Mouse (Mus musculus): ENCODE measurements around the gene Evx2.

The Evx2 gene

DNA sequence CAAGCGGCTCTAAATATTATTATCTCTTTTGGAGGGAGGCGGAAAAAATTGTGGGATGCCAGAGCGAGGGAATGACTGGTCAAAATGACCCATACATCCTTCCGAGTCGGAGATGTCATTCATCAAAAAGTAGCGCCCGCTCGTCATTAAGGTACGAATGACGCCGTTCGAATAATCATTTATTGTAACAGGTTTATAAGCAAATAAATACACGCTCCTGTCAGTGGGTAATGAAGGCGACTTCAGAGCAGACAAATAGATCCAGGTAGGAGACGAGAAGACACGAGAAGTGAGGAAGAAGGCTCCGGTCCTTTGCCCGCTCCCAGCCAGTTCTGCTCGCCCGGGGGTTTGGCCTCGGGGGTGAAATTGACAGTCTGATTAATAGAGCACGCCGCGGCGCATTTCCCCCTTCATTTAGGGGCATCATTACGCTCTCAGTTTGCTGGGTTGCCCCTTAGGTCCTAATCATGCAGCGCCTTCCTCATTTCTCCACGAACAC is at the start of gene Evx2:
Gene Evx2 (minus strand): TSS at position 51 of the 499 bp plus-strand sequence.
- no peak for ATAC-seq (ENCODE audit: insufficient number of reproducible peaks, low FRiP score, low TSS enrichment)

DNA sequence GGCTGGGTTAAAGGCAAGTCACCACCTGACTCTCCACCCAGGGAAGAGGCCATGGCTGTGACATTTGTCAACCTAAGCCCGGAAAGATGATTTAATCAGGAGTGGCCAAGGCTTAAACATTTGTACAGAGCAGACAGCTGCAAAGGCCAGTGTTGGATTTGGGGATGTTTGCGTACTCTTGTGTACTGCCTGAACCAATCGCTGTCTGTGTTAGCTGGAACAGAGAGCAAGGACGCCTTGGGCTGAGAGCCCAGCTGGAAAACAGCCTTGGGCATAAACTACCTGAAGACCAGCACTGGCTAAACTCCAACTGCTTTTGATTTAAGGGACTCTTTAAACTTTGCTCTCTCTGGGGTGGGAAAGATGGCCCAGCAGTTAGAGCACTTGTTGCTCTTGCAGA is 49.3 kb upstream of the Evx2 start:
- no peak for ATAC-seq (ENCODE audit: insufficient number of reproducible peaks, low FRiP score, low TSS enrichment)

DNA sequence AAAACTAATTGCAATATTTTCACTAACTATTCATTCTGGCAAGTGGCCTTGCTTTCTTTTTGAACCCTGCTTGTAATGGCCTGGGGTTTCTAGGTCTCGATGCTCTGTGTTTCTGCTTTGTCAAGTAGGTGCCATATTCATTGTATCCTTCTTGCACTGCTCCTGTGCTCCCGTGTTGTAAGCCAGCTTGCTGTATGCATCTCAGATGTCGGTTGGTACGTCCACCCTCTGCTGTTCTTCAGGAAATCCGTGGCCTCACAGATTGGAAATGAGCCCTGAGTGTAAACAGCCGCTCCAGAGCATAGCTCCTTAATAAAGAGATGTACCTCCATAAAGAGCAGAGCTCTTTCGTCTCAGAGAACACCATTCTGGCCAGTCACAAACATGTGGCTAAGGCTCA is 48.2 kb upstream of the Evx2 start:
- no peak for ATAC-seq (ENCODE audit: insufficient number of reproducible peaks, low FRiP score, low TSS enrichment)

DNA sequence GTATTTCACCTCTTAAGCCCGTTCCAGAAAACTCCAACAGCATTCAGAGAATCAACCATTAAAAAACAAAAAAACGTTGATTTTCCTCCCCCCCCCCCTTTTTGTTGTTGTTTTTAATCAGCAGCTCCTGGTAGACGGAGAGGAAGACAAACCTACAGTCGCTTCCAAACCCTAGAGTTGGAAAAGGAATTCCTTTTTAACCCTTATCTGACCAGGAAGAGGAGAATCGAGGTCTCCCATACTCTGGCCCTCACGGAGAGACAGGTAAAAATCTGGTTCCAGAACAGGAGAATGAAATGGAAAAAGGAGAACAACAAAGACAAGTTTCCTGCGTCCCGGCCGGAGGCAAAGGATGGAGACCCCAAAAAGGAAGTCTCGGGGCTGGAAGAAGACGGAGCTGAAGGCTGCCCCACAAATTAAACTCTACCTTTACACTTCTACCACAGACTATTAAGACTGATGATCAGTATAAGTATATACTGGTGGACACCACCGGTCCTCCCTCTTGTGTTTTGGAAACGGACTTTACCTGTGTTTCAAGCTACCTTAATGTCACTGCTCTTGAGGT is 47.1 kb upstream of the Evx2 start:
- no peak for ATAC-seq (ENCODE audit: insufficient number of reproducible peaks, low FRiP score, low TSS enrichment)

DNA sequence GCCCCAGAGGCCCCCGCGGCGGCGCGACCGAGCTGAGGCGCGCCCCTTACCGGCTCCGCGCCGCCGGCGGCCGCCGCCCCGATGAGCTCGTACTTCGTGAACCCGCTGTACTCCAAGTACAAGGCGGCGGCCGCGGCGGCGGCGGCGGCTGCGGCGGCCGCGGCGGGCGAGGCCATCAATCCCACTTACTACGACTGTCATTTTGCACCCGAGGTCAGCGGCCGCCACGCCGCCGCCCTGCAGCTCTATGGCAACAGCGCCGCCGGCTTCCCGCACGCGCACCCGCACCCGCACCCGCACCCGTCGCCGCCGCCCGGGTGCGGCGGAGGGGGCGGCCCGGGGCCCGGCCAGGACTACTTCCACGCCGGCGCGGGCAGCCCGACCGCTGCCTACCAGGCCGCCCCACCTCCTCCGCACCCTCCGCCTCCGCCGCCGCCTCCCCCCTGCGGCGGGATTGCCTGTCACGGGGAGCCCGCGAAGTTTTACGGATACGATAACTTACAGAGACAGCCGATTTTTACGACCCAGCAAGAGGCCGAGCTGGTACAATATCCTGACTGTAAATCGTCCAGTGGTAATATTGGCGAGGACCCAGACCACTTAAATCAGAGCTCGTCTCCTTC is 46.2 kb upstream of the Evx2 start:
- ATAC-seq (ENCODE audit: insufficient number of reproducible peaks, low FRiP score, low TSS enrichment) = no peak

DNA sequence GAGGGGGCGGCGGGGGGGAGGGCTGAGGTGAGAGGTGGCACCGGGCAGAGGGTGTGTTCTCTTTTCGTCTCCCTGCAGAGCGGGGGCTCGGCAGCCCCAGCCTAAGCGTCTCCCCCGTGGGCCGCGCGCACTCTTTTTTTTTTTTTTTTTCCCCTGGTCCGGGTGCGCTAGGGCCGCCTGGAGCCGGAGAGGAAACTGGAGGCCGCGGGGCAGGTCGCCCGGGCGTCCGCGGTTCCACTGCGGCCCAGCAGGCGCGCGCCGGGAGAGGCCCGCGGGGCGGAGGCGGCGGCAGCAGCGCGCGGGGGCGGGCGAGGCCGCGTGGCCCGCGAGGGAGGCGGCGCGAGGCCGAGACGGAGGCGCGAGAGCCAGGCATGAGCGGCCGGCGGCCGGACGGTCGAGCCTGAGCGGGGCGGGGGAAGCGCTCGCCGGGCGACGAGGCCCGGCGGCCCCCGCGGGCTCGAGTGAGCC is 45.7 kb upstream of the Evx2 start:
- ATAC-seq (ENCODE audit: insufficient number of reproducible peaks, low FRiP score, low TSS enrichment) = no peak

DNA sequence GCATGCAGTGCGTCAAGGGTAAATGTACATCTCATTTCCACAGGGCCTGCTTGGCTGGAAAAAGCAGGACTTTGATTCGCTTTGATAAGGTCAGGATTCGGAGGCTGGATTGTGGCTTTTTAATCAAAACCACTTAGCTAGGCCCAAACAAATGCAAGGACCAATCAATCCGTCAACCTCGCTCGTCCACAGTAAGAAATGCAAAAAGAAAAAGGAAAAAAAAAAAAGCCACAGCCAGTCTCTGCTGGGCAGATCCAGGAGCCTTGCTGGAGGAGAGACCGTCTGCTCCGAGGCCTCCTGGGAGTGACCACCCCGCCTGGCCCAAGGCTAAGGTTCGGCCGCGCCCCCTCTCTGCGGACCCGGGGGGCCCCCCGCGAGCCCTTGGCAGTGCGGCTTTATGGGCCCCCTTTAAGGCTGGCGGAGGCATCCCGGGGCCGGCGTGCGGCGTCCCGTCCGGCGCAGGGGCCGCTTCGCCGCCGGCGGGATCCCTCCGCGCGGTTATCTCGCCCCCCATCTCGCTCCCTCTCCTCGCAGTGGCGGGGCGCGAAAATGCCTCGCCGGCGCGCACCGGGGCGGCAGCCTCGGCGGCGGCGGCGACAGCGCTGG is 45.1 kb upstream of the Evx2 start, which contains the start of gene Hoxd8:
Gene Hoxd8 (plus strand): TSS at position 223 of the 606 bp plus-strand sequence.
- ATAC-seq (ENCODE audit: insufficient number of reproducible peaks, low FRiP score, low TSS enrichment) = no peak

DNA sequence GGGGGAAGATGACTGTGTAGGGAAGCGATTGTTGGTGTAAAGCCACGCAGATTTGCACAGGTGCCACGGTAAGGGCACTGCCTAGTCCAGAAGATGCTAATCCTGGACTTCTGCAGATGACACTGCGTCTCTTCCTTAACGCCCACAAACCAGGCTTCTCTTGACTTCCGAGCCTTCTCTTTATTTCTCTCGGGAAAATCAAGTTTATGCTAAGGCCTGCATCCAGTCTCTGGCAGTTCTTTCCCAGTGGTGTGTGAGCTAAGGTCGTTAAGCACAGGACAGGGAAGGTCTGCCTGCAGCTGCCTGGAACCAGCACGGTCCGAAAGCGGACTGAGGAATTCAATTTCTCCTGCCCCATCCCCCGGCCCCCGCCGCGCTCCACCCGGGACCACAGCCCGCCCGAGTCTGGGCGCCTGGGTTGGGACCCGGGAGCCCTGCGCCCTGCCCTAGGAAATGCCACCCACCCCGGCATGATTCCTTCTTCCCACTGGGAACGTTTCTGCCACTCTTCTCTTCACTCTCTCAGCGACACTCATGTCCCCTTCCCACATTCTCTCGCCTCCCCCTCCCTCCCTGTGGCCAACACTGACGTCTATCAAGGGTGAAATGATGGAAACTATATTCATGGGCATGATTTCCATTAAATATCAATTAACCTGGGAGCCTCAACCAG is 44.5 kb upstream of the Evx2 start:
- ATAC-seq (ENCODE audit: insufficient number of reproducible peaks, low FRiP score, low TSS enrichment) = no peak

DNA sequence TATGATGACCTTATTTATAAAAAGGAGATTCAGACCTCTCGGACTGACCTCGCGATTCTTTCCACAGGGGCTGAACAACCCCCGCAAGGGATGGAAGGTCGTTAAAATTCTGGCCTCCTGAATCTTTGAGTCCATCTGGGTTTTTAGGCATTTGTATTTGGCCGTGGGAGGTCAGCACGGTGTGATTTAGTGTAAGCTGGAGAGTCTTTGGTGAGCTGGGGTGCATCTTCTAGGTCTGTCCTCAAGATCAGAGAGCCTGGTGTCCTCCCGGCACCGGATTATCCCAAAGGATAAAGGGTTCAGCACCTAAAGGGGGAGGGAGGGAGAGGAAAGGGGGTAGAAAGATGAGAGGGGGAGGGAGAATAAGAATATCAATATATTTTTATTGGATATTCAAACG is 44.0 kb upstream of the Evx2 start:
- ATAC-seq (ENCODE audit: insufficient number of reproducible peaks, low FRiP score, low TSS enrichment) = no peak

DNA sequence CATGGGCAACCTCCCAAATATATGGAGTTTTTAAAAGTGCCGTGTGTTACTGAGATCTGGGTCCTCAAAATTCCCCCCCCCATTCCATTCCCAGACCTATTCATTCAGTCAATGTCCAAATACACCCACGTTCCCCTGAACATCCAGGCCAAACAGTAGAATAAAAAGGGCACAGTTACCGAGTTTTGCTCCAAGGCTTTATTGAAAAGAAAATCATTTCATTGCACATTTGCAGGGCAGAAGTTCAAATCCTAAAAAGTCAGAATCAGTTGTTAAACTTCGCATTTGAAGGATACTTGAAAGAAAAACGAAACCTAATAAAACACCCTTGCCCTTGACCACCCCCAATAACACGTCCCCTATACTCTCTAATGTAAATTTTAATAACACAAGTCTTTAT is 43.5 kb upstream of the Evx2 start:
- no peak for ATAC-seq (ENCODE audit: insufficient number of reproducible peaks, low FRiP score, low TSS enrichment)

DNA sequence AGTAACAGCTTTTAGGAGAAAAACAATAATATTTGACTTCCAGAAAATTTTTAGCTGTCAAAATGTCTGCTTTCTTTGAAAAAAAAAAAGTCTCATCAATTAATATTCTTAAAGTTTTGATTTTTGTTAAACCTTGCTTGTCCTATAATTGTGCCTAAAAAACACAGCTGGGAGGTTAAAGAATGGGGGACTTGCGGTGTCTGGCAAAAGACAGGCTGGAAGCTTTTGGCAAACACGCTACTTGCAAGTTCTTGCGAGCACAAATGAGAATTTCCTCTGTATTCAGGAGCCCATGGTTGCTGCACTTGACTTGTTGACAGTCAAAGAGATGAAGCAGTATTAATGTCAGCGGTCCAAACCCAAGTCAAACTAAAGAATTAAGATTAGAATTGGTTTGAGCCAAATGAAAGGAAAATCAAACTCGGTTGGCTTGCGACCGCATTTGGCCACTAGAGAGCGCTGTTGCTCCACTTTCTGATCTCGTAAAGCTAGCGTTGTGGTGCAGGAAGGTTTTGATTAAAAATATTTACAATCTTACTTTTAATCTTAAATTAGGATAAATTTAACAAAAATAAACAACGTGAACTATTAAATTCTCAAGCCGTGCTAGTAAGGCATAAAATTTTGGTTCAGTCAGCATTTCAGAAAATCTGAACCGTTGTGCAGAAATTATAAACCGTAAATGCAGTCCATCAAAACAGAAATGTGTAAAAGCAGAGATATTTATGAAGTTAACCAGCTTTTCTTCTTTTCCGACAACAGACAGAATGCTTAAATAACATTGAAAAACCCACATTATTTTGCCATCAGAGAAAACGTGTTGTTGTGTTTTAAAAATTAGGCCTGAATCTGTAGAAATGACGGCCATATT is 42.8 kb upstream of the Evx2 start:
- ATAC-seq (ENCODE audit: insufficient number of reproducible peaks, low FRiP score, low TSS enrichment) = no peak

DNA sequence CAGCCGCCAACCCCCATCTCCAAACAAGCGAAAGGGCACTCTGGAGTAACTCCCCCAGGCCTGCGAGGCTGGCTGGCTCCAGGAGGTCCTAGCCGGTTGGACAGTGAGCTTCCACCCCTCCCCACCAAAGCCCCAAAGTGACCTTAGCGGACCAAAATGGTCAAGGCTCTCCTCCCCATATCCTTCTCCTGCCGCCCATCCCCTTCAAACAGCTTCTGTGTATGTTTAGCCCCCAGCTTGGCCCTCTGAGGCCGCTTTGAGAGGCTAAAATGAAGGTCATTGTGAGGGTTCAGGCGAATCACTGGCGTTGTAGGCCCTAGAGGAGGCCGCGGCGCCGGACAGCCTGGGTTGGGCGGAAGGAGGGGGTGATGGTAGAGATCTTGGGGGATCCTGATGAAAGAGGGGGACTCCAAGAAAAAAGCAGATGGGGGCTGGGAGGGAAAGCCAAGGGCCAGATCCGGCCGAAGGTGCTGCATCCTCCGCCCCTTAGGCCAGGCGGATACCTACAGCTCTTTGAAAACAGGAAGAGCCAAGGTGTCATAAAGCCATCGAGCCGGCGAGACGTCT is 41.3 kb upstream of the Evx2 start:
- no peak for ATAC-seq (ENCODE audit: insufficient number of reproducible peaks, low FRiP score, low TSS enrichment)

DNA sequence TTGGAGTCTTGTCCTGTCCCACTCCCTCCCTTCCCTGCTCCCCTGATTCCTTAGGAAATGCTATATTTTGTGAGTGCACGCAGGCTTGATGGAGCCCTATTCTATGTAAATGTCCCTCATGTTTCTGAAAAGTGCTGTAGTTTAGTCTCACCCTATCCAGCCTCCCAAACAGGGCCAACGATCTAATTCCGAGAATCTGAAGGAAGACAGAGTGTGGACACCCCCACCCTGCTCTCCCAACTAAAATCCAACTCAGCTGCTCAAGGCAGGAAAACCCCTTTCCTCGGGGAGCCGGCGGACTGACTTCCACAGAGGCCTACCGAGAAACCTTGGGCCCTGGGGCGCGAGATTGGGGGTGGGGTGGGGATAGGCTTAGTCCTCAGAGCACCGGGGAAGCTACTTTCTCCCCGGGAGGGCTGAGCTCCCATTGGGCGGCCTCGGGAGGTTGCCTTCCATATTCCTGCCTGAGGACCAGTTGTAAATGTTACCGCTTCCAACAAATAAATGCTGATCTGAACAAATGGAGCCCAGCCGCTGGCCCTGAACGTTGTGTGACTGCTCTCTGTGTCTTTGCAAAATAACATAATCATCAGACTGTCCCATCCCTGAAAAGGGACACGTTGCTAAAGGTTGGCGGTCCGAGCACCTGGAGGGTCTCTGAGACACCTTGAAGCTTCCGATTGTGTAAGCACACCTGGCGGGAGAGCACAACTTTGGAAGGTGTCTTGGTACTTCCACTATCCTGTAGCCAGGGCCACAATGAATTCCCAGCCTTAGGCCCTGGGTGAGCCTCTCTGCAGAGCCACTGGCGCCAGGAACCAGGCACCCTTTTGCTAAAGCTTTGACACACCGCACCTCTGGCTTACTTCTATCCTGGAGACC is 40.5 kb upstream of the Evx2 start:
- no peak for ATAC-seq (ENCODE audit: insufficient number of reproducible peaks, low FRiP score, low TSS enrichment)

DNA sequence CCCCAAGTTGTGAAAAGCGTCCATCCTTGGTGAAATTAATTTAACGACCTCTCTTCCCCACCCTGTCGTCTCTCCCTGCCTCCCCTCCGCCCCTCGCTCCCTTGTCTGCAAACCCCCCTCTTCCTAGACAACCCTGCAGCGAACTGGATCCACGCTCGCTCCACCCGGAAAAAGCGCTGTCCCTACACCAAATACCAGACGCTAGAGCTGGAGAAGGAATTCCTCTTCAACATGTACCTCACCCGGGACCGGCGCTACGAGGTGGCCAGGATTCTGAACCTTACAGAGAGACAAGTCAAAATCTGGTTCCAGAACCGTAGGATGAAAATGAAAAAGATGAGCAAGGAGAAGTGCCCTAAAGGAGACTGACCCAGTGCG is 39.7 kb upstream of the Evx2 start:
- no peak for ATAC-seq (ENCODE audit: insufficient number of reproducible peaks, low FRiP score, low TSS enrichment)

DNA sequence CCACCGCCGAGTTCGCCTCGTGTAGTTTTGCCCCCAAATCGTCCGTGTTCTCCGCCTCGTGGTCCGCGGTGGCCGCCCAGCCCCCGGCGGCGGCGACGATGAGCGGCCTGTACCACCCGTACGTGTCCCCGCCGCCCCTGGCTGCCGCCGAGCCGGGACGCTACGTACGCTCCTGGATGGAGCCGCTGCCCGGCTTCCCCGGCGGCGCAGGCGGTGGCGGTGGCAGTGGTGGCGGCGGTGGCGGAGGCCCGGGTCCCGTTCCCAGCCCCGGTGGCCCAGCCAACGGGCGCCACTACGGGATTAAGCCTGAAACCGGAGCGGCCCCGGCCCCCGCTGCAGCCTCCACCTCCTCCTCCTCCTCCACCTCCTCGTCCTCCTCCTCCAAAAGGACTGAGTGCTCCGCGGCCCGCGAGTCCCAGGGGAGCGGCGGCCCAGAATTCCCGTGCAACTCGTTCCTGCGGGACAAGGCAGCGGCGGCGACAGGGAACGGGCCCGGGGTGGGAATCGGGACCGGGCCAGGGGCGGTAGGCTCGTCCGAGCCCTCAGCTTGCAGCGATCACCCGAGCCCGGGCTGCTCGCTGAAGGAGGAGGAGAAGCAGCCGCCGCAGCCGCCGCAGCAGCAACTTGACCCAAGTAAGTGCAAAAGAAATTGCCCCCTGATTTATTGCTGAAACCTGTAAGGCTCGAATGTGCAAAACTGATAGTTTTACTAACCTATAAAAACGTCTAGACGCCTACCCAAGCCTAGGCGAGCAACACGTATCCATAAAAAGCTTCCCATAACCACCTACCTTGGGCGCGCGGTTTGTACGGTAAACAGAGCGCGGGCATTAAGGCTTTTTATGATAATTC is 39.1 kb upstream of the Evx2 start:
- ATAC-seq (ENCODE audit: insufficient number of reproducible peaks, low FRiP score, low TSS enrichment) = no peak

DNA sequence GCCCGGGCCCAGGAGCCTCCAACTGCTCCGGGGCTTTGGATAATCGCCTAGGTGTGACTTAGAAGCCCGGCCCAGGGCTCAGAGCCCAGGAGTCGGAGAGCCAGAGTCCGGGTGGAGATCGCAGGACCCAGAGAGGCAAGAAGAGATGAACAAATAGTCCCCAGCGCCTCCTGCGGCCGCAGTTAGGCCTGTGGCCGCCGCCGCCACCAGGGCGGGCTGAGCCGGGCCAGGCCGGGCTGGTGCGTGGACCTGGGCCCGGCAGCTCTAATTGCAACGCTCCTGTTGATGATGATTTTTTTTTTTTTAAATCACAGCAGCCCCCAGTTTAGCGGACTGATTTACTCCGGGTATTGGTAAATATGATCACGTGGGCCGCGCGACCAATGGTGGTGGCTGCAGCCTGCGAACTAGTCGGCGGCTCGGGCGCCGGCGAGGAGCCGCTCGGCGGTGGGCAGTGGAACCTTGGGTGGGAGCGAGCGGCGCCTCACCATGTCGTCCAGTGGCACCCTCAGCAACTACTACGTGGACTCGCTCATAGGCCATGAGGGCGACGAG is 38.3 kb upstream of the Evx2 start, which contains the start of gene Hoxd9:
Gene Hoxd9 (plus strand): TSS at position 161 of the 555 bp plus-strand sequence.
- ATAC-seq (ENCODE audit: insufficient number of reproducible peaks, low FRiP score, low TSS enrichment) = no peak

DNA sequence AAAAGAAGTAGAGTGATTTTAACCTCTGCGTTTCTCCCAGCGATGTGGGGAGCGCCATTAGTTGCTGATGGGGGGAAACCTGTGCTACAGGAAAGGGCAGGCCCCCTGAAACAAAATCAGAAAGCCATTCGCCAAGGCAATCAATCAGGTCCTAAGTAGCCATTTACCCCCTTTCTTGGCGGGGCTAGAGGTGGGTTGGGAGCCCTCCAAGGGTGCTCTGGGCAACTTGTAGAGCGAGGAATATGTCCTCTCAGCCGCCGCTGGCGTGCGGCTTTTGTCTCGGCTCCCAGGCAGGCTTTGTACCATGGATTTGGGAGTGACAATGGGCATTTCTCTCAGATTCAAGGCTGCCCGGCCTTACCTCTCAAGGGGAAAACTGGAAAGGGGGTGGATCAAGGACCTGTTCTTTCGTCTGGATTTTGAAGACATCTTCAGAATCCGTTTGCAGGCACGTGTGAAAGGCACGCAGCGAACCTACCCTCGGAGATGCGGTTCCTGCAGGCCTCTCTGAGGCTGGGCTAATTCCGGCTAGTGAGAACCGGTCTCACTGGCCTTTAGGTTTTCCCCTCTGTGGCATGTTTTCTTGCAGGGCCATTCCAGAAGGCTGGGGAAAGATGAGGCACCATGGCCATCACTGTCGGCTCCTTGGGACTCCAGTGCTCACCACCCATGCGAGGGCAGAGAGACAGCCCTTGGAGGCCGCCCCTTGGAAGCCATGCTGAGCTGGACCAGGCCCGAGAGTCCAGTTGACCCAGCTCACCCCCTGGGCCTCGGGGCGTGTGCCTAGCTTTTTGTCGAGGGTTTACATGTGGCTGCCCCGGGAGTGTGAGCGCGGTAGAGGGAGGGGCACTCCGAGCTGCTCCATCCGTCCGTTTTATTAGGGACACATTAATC is 37.3 kb upstream of the Evx2 start:
- ATAC-seq (ENCODE audit: insufficient number of reproducible peaks, low FRiP score, low TSS enrichment) = no peak

Data from cerebellum, adult (tissue).